Mouse (Mus musculus): ENCODE results near the gene Olfml2a.

DNA sequence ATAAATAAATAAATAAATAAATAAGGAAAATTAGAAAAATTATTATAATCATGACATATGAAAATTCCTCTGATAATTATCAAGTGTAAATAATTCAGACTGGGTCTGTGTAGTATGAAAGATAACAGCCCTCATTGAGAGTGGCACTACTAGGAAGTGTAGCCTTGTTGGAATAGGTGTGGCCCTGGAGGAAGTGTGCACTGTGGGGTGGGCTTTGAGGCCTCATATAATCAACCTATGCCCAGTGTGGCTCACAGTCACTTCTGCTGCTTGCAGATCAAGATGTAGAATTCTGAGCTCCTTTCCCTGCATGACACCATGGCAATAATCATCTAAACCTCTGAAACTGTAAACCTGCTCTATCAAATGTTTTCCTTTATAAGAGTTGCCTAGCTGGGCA lies 28.9 kb upstream of the Olfml2a start:
- TF ChIP-seq CTCF (conservative IDR thresholded peaks at IDR 0.05; ENCODE audit: low read length) (no peak), POU5F1 (IDR thresholded peaks at IDR 0.05; ENCODE audit: borderline replicate concordance, low read length) (no peak)
